Mouse (Mus musculus) C2C12 (cell line): ENCODE measurements around the gene Zfp385c.

Experiments
- CTCF ChIP-seq: IDR thresholded peaks from one replicate; pipeline ENCODE4 v1.5.1; 2011; ENCODE audit not compliant: control insufficient read depth, insufficient read depth, insufficient read length
- FOSL1 ChIP-seq: IDR thresholded peaks from one replicate; pipeline ENCODE4 v1.8.0; 2011; ENCODE audit warnings: mild to moderate bottlenecking, low read length; ENCODE audit not compliant: poor library complexity, insufficient read depth, severe bottlenecking
- MAX ChIP-seq: IDR thresholded peaks from one replicate; pipeline ENCODE4 v1.6.1; 2011; ENCODE audit warnings: mild to moderate bottlenecking, control low read depth

- no peak for TF ChIP-seq CTCF
- TF ChIP-seq FOSL1, result no peak
- no peak for TF ChIP-seq MAX
Observed at GRCm38 (mm10) chr11:100721776-100722492, 29.7 kb upstream of the Zfp385c start.
